Mouse (Mus musculus): ENCODE measurements around the gene Pnmal2. TPM values are rescaled to one million over a fixed set of nuclear protein-coding genes. Genes with fewer than 3 reads are reported as not detected.
A peak's percentile ranks its signal among the peaks of the same experiment; 100 is the strongest.

The Pnmal2 gene
- polyA plus RNA-seq, 1 experiment from 2014 or later: 3.3 TPM

GRCm38 (mm10) chr7:16990006-16990744 is 45.7 kb downstream of the Pnmal2 start:
- Histone ChIP-seq H3K36me3 (ENCODE audit: control insufficient read depth, insufficient read depth) (no peaks in the 10 kb centered on the region; the same call in 1 of the 2 replicates), H3K9me3 (ENCODE audit: control insufficient read depth) (no peaks in the 10 kb centered on the region), H3K9ac (ENCODE audit: low read depth, low read length) (no peak overlapping the region), H3K27me3 (replicated peaks; ENCODE audit: control insufficient read depth, insufficient read depth, low read length) (no peaks in the 10 kb centered on the region), H3K4me3 (ENCODE audit: low read depth, low read length) (no peak overlapping the region), H3K4me2 (replicated peaks; ENCODE audit: low read depth) (peak overlapping the region; percentile 2), H3K4me1 (replicated peaks; ENCODE audit: control insufficient read depth, insufficient read depth, low read length) (0 out of 2 replicates have a peak, but pooled peaks cover 7% of the 10 kb centered on the region), H3K27ac (ENCODE audit: low read depth, low read length) (no peak overlapping the region; the same call in 1 of the 2 replicates)
- WGBS: 26% methylated on average over 15 of the region's 15 CpGs
- no peak for TF ChIP-seq CTCF (IDR thresholded peaks at IDR 0.05; ENCODE audit: low read depth)
- ATAC-seq: no peak

- WGBS: 24% methylated on average over 18 of the region's 18 CpGs
- no peaks in the 10 kb centered on the region for H3K36me3 ChIP-seq (ENCODE audit: control insufficient read depth, insufficient read depth)
- H3K9me3 ChIP-seq (ENCODE audit: control insufficient read depth): no peaks in the 10 kb centered on the region
- peak; percentile 71 for ATAC-seq
- 0 out of 2 replicates have a peak, but pooled peaks cover 7% of the 10 kb centered on the region for H3K4me1 ChIP-seq (replicated peaks; ENCODE audit: control insufficient read depth, insufficient read depth, low read length)
- no peaks in the 10 kb centered on the region for H3K27me3 ChIP-seq (replicated peaks; ENCODE audit: control insufficient read depth, insufficient read depth, low read length)
- no peak for TF ChIP-seq CTCF (IDR thresholded peaks at IDR 0.05; ENCODE audit: low read depth)
- H3K9ac ChIP-seq (ENCODE audit: low read depth, low read length): 0 out of 2 replicates have a peak overlapping the region, but pooled peaks have one; percentile 22
- H3K4me2 ChIP-seq (replicated peaks; ENCODE audit: low read depth): peak overlapping the region; percentile 25; the same call in 1 of the 2 replicates
- peak overlapping the region; percentile 64 for H3K27ac ChIP-seq (ENCODE audit: low read depth, low read length)
- no peak overlapping the region for H3K4me3 ChIP-seq (ENCODE audit: low read depth, low read length)
Observed at GRCm38 (mm10) chr7:16991681-16992450, 47.4 kb downstream of the Pnmal2 start.

GRCm38 (mm10) chr7:16992451-16992807 is 47.9 kb downstream of the Pnmal2 start, which contains the start of gene Ccdc8:
Gene Ccdc8, plus strand, starts transcription at chr7:16992708.
- Histone ChIP-seq H3K9me3 (ENCODE audit: control insufficient read depth) (no peaks in the 10 kb centered on the region), H3K27ac (ENCODE audit: low read depth, low read length) (peak within 1 kb of the TSS; percentile 64), H3K9ac (ENCODE audit: low read depth, low read length) (0 out of 2 replicates have a peak within 1 kb of the TSS, but pooled peaks have one; percentile 22), H3K27me3 (replicated peaks; ENCODE audit: control insufficient read depth, insufficient read depth, low read length) (no peaks in the 10 kb centered on the region), H3K4me1 (replicated peaks; ENCODE audit: control insufficient read depth, insufficient read depth, low read length) (0 out of 2 replicates have a peak, but pooled peaks cover 7% of the 10 kb centered on the region), H3K4me2 (replicated peaks; ENCODE audit: low read depth) (peak within 1 kb of the TSS; percentile 68), H3K36me3 (ENCODE audit: control insufficient read depth, insufficient read depth) (no peaks in the 10 kb centered on the region), H3K4me3 (ENCODE audit: low read depth, low read length) (peak within 1 kb of the TSS; percentile 45)
- no peak for ATAC-seq
- no peak for TF ChIP-seq CTCF (IDR thresholded peaks at IDR 0.05; ENCODE audit: low read depth)
- WGBS: 90% methylated on average over 5 of the region's 5 CpGs

- Histone ChIP-seq H3K4me1 (replicated peaks; ENCODE audit: control insufficient read depth, insufficient read depth, low read length) (0 out of 2 replicates have a peak, but pooled peaks cover 7% of the 10 kb centered on the region), H3K27me3 (replicated peaks; ENCODE audit: control insufficient read depth, insufficient read depth, low read length) (no peaks in the 10 kb centered on the region), H3K4me3 (ENCODE audit: low read depth, low read length) (peak overlapping the region; percentile 45), H3K9ac (ENCODE audit: low read depth, low read length) (peak overlapping the region; percentile 61), H3K9me3 (ENCODE audit: control insufficient read depth) (no peaks in the 10 kb centered on the region), H3K36me3 (ENCODE audit: control insufficient read depth, insufficient read depth) (no peaks in the 10 kb centered on the region), H3K27ac (ENCODE audit: low read depth, low read length) (peak overlapping the region; percentile 58), H3K4me2 (replicated peaks; ENCODE audit: low read depth) (peak overlapping the region; percentile 68)
- 2% methylated on average over 27 of the region's 27 CpGs for WGBS
- TF ChIP-seq CTCF (IDR thresholded peaks at IDR 0.05; ENCODE audit: low read depth): no peak
- peak; percentile 47 for ATAC-seq
Observed at GRCm38 (mm10) chr7:16993651-16994399, 49.3 kb downstream of the Pnmal2 start.

- Histone ChIP-seq H3K27me3 (replicated peaks; ENCODE audit: control insufficient read depth, insufficient read depth, low read length) (no peaks in the 10 kb centered on the region), H3K4me3 (ENCODE audit: low read depth, low read length) (peak overlapping the region; percentile 45), H3K4me2 (replicated peaks; ENCODE audit: low read depth) (peak overlapping the region; percentile 68), H3K9me3 (ENCODE audit: control insufficient read depth) (no peaks in the 10 kb centered on the region), H3K9ac (ENCODE audit: low read depth, low read length) (peak overlapping the region; percentile 61), H3K4me1 (replicated peaks; ENCODE audit: control insufficient read depth, insufficient read depth, low read length) (0 out of 2 replicates have a peak, but pooled peaks cover 7% of the 10 kb centered on the region), H3K36me3 (ENCODE audit: control insufficient read depth, insufficient read depth) (no peaks in the 10 kb centered on the region), H3K27ac (ENCODE audit: low read depth, low read length) (peak overlapping the region; percentile 58; the same call in 1 of the 2 replicates)
- 4% methylated on average over 20 of the region's 20 CpGs for WGBS
- 0 out of 2 replicates have a peak, but pooled peaks have one; percentile 3 for ATAC-seq
- no peak for TF ChIP-seq CTCF (IDR thresholded peaks at IDR 0.05; ENCODE audit: low read depth)
Observed at GRCm38 (mm10) chr7:16994400-16994799, 49.9 kb downstream of the Pnmal2 start.
